Mouse (Mus musculus) limb, embryonic 10.5 days (tissue): Measurements from ENCODE around the gene Nol8. TPM values are rescaled to one million over a fixed set of nuclear protein-coding genes. Genes with fewer than 3 reads are reported as not detected.

Experiments used
- DNase-seq: peaks from one replicate; pipeline ENCODE4 v3.0.0-alpha.2; 2017; ENCODE audit warnings: low spot score
- H3K27ac ChIP-seq: fragments of 300-500 bp; sonication (generic); 2 replicates; pipeline ENCODE4 v1.5.1; 2016; ENCODE audit warnings: mild to moderate bottlenecking
- H3K27me3 ChIP-seq: fragments of 300-500 bp; sonication (generic); 2 replicates; pipeline ENCODE4 v1.6.1; 2016; ENCODE audit warnings: low read depth, mild to moderate bottlenecking; ENCODE audit not compliant: poor library complexity, severe bottlenecking
- H3K36me3 ChIP-seq: fragments of 300-500 bp; sonication (generic); 2 replicates; pipeline ENCODE4 v1.6.1; 2016; ENCODE audit warnings: mild to moderate bottlenecking, moderate library complexity
- H3K4me1 ChIP-seq: fragments of 300-500 bp; sonication (generic); 2 replicates; pipeline ENCODE4 v1.6.1; 2016
- H3K4me3 ChIP-seq: fragments of 300-500 bp; sonication (generic); 2 replicates; pipeline ENCODE4 v1.5.1; 2016; ENCODE audit warnings: mild to moderate bottlenecking, moderate library complexity
- H3K9me3 ChIP-seq: fragments of 300-500 bp; sonication (generic); replicated peaks from 2 replicates; pipeline ENCODE4 v1.6.1; 2016; ENCODE audit warnings: mild to moderate bottlenecking
- WGBS: fragments of 180-500 bp; shearing (Covaris S2); methylation state at CpG from one replicate; pipeline ENCODE4 v1.1.7; 2016; 5-methylcytosine and 5-hydroxymethylcytosine counted together
- polyA plus RNA-seq: library from polyadenylated mRNA; unstranded; fragments of >200 nt; fragmentation: Nextera tagmentation; extraction: Ambion mirVana; gene quantifications from 2 replicates; pipeline ENCODE4 v1.2.1, GENCODE M21; 2016

Nol8 gene
- polyA plus RNA-seq, result 19.4 and 20.7 TPM in 2 replicates

DNA sequence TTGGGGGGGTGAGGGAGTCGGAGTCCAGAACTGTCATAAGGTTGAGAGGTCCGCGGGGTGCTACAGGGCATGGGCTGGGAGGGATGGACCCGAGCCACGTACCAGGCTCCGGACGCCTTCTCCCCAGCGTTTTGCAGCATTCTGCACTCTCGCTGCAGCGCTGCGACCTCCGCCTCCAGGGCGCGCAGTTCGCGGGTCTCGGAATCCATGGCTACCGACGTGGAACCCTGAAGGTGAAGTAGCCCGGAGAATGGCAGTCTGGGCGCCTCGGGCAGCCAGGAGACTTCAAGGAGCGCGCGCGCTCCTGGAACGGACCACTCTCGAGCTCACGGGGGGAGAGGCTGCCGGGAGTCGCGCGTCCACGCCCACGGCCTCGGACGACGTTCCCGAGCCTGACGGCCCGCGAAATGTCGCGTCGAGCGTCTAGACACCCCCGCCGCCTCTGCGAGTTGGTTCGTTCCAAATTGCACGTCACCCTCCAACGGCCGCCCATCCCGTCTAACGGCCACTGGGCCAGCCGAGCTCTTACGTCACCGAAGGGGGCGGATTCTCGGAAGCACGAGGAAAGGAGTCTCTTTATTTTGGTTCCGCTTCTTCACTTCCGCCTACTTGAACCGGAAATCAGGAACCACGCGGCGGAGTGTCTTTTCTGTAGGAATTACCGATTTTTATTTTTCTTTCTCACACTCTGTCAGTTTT is at the start of gene Nol8, which contains the start of gene Cenpp:
TSS of gene Nol8 (plus strand) at position 598 of the 699 bp plus-strand sequence.
TSS of gene Cenpp (minus strand) at position 305 of the 699 bp plus-strand sequence.
- DNase-seq, result peak; percentile 99
- Histone ChIP-seq H3K27ac (peak within 1 kb of the TSS; percentile 84), H3K4me1 (peaks cover 12% of the 10 kb centered on the region; the same call in 1 of the 2 replicates), H3K36me3 (peaks cover 27% of the 10 kb centered on the region), H3K9me3 (no peaks in the 10 kb centered on the region), H3K4me3 (peak within 1 kb of the TSS; percentile 84), H3K27me3 (no peaks in the 10 kb centered on the region)
- under 1% methylated on average over 68 of the region's 68 CpGs for WGBS

GRCm38 (mm10) chr13:49603603-49604002 is 49.3 kb upstream of the Nol8 start:
- Histone ChIP-seq H3K4me3 (no peak overlapping the region), H3K9me3 (no peaks in the 10 kb centered on the region), H3K4me1 (no peaks in the 10 kb centered on the region), H3K27me3 (no peaks in the 10 kb centered on the region), H3K36me3 (0 out of 2 replicates have a peak, but pooled peaks cover 4% of the 10 kb centered on the region), H3K27ac (no peak overlapping the region)
- DNase-seq, result no peak

DNA sequence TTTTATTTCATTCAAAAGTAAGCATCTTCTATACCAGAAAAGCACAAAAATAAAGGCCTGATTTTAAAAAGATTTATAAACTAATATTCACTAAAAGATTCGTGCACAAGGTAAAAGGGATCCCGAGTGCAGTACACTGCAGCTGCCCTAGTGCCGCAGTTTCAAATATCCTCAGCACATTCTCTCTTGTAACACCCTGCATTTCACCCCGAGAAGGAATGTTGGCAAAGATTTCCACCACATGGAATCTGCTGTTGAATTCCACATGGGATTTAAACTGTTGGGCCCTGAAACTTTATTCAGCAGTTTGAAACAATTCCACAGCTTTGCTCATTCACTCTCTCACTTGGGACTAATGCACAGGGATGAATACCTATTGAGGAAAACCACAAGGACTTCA is 45.2 kb upstream of the Nol8 start, which contains the start of gene Ogn:
TSS of gene Ogn (plus strand) at position 333 of the 400 bp plus-strand sequence.
- Histone ChIP-seq H3K4me3 (no peak within 1 kb of the TSS), H3K9me3 (no peaks in the 10 kb centered on the region), H3K27me3 (no peaks in the 10 kb centered on the region), H3K4me1 (no peaks in the 10 kb centered on the region), H3K27ac (no peak within 1 kb of the TSS), H3K36me3 (no peaks in the 10 kb centered on the region)
- 93% methylated on average over 4 of the region's 4 CpGs for WGBS
- DNase-seq, result no peak

DNA sequence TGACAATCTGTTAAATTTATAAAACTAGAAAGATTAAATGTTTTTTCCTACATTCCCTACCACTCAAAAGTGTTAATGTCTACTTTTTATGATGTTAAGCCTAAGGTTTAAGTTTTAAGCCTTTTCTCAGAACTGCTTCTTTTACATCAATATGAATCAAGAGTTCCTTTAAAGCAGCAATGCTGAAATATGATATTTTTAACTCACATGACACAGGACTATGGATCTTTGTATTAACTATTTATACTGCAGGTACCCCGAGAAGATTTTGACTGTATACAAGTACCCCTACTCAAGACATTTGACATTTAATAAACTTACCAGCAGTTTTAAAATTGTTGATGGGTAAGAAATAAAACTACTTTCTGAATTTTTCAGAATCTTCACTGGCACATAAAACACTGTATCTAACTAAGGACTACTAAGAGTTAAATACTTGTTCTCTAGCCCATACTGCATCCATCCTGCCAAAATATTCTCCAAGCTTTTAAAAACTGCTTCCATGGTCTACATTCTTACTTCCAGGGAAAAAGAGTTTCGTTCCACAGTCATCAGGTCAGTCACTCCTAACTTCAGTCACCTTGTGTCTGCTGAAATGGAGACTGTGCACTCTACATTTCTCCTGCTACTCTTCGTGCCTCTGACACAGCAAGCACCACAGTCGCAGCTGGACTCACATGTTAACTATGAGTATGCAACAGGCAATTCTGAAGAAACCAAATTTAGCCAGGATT is 44.1 kb upstream of the Nol8 start:
- no peak for DNase-seq
- no peak overlapping the region for H3K27ac ChIP-seq
- no peaks in the 10 kb centered on the region for H3K9me3 ChIP-seq
- WGBS, result 88% methylated on average over 4 of the region's 4 CpGs
- no peaks in the 10 kb centered on the region for H3K4me1 ChIP-seq
- H3K36me3 ChIP-seq, result no peaks in the 10 kb centered on the region
- no peak overlapping the region for H3K4me3 ChIP-seq
- no peaks in the 10 kb centered on the region for H3K27me3 ChIP-seq

DNA sequence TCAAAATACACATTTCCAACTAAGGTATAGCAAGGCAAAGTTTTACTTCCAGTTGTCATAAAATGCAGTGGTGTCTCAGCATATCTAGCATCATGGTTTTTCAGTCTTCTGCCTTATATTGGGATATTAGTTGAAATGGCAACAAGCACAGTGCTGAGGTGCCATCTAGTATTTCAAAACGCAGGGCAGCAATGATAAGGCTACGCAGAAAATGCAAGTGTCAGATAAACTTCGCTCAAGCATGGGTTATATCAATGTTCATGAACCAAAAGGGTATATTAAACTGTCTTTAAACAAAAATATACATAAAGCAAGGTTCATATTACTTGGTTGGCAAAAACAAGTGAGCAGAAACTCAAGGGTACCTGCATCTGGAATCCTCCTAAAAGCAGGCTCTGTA is 35.9 kb upstream of the Nol8 start:
- H3K9me3 ChIP-seq, result no peaks in the 10 kb centered on the region
- H3K27ac ChIP-seq, result no peak overlapping the region
- H3K4me1 ChIP-seq, result no peaks in the 10 kb centered on the region
- H3K27me3 ChIP-seq, result no peaks in the 10 kb centered on the region
- DNase-seq, result no peak
- H3K36me3 ChIP-seq, result no peaks in the 10 kb centered on the region
- H3K4me3 ChIP-seq, result no peak overlapping the region
- 91% methylated on average over 3 of the region's 3 CpGs for WGBS

- Histone ChIP-seq H3K9me3 (no peaks in the 10 kb centered on the region), H3K4me1 (no peaks in the 10 kb centered on the region), H3K27me3 (no peaks in the 10 kb centered on the region), H3K27ac (no peak overlapping the region), H3K36me3 (no peaks in the 10 kb centered on the region), H3K4me3 (no peak overlapping the region)
- DNase-seq, result no peak
These were observed 34.5 kb upstream of the Nol8 start for GRCm38 (mm10) chr13:49618365-49618764.

DNA sequence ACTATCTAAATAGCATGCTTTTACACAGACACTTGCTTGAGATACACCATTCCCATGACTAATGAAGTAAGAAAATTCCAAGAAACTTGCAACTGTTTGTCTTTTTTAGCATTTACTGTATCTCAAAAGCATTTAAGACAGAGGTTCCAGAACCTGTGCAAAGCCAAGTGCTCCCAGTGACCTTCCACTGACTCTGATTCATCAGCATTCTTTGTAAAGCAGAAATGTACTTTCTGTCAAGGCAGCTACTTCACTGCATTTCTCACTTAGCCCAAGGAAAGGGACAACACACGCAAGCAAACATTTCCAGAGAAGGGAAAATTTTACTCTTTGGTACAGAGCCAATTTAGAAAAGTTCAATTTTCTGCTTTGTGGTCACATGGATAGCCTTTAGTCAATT is 29.7 kb upstream of the Nol8 start:
- WGBS, result 95% methylated on average over 1 of the region's 1 CpGs
- no peaks in the 10 kb centered on the region for H3K9me3 ChIP-seq
- no peak for DNase-seq
- H3K4me3 ChIP-seq, result no peak overlapping the region
- no peaks in the 10 kb centered on the region for H3K27me3 ChIP-seq
- no peak overlapping the region for H3K27ac ChIP-seq
- H3K4me1 ChIP-seq, result no peaks in the 10 kb centered on the region
- H3K36me3 ChIP-seq, result no peaks in the 10 kb centered on the region

- no peak for DNase-seq
- peaks cover 3% of the 10 kb centered on the region; the same call in 1 of the 2 replicates for H3K36me3 ChIP-seq
- no peaks in the 10 kb centered on the region for H3K9me3 ChIP-seq
- no peak overlapping the region for H3K27ac ChIP-seq
- no peaks in the 10 kb centered on the region for H3K27me3 ChIP-seq
- H3K4me3 ChIP-seq, result no peak overlapping the region
- no peaks in the 10 kb centered on the region for H3K4me1 ChIP-seq
These were observed 24.7 kb upstream of the Nol8 start for GRCm38 (mm10) chr13:49628167-49628566.

GRCm38 (mm10) chr13:49629076-49629475 is 23.8 kb upstream of the Nol8 start:
- H3K27ac ChIP-seq, result no peak overlapping the region
- DNase-seq, result no peak
- H3K4me1 ChIP-seq, result no peaks in the 10 kb centered on the region
- peaks cover 3% of the 10 kb centered on the region; the same call in 1 of the 2 replicates for H3K36me3 ChIP-seq
- H3K9me3 ChIP-seq, result no peaks in the 10 kb centered on the region
- WGBS, result 91% methylated on average over 2 of the region's 2 CpGs
- no peak overlapping the region for H3K4me3 ChIP-seq
- no peaks in the 10 kb centered on the region for H3K27me3 ChIP-seq

- Histone ChIP-seq H3K27me3 (no peaks in the 10 kb centered on the region), H3K4me1 (no peaks in the 10 kb centered on the region), H3K9me3 (no peaks in the 10 kb centered on the region), H3K27ac (no peak overlapping the region), H3K4me3 (no peak overlapping the region), H3K36me3 (peaks cover 15% of the 10 kb centered on the region)
- WGBS, result 94% methylated on average over 2 of the region's 2 CpGs
- DNase-seq, result no peak
These were observed 12.9 kb upstream of the Nol8 start for GRCm38 (mm10) chr13:49639965-49640364.

DNA sequence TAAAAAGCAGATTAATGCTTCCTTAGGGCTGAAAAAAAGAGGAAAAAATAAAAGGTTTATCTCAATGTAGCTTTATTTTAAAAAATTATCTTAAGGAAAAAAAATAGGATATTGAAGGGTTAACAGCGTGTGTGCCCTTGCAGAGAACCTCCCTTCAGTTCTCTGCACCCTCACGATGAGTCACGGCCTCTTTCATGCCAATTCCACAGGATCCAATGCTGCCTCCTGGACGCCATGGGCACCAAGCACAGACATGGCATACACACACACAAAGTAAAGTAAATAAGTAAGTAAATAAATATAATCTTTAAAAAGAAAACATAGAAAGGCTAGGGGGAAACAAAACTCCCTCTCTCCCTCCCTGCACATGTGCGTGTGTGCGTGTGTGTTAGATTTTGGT is 10.2 kb upstream of the Nol8 start:
- H3K4me3 ChIP-seq, result no peak overlapping the region
- no peaks in the 10 kb centered on the region for H3K27me3 ChIP-seq
- H3K4me1 ChIP-seq, result no peaks in the 10 kb centered on the region
- no peak for DNase-seq
- H3K9me3 ChIP-seq, result no peaks in the 10 kb centered on the region
- no peak overlapping the region for H3K27ac ChIP-seq
- H3K36me3 ChIP-seq, result 0 out of 2 replicates have a peak, but pooled peaks cover 10% of the 10 kb centered on the region
- WGBS, result 86% methylated on average over 6 of the region's 6 CpGs

DNA sequence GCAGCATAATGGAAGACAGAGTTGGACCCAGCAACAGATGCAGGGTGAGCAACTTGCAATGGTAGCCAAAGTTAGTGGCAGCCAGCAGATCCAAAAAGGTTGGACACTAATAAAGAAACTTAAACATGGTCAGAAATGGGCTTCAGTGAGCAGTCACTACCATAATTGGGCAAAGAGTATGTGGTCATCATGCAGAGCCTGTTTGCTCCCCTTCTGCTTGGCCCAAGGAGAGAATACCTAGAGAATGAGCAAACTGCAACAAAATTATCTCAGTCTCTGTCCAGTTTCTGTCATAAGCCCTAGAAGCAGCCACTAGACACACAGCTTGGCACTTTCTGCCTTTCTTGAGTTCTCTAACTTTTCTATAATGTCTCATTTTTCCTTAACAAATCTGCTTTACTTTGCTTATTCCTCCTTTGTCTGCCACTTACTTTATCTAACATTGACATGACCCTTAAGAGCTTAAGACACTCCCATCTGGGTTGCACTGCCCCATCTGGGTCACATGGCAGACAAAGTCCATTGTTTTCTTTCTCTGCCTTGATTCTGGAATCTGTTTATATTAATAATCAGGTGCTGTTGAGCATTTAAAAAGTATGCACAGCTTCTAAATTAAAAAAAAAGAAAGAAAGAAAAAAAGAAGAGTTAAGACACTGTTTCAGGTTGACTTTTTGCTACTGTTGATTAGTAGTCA is 9.1 kb upstream of the Nol8 start:
- H3K4me3 ChIP-seq, result no peak overlapping the region
- 0 out of 2 replicates have a peak, but pooled peaks cover 8% of the 10 kb centered on the region for H3K36me3 ChIP-seq
- no peak for DNase-seq
- H3K27ac ChIP-seq, result no peak overlapping the region
- H3K27me3 ChIP-seq, result no peaks in the 10 kb centered on the region
- no peaks in the 10 kb centered on the region for H3K9me3 ChIP-seq
- H3K4me1 ChIP-seq, result no peaks in the 10 kb centered on the region
